Mouse (Mus musculus): ENCODE results near the gene Efcab11. TPM values are rescaled to one million over a fixed set of nuclear protein-coding genes. Genes with fewer than 3 reads are reported as not detected.
A peak's percentile ranks its signal among the peaks of the same experiment; 100 is the strongest.
"Not testable (repeated sequence)": the region's sequence is repeated elsewhere in the genome, so short reads cannot be mapped to it uniquely, and the experiment has no call there.

Efcab11 gene
- polyA plus RNA-seq, 3 experiments from 2014 or later = 0.91 to 3.5 (median 1.4) TPM

DNA sequence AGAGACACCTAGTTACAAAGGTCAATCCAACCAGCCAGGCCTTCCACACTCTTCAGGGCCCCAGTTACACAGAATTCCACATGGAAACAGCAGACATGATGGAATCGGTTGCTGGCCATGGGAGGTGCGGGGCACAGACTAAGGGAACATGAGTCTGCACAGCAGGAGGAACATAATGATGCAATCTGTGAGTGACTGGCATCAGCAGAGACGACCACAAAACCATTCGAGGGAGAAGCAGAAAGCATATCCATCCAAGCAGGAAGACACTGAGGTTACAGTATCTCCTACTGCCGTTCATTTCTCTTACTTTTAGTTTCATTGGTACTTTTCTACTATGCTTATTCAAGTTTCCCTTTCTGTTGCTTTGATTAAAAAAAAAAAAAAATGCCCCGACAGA lies 9.6 kb downstream of the Efcab11 start:
- no peak for ATAC-seq

DNA sequence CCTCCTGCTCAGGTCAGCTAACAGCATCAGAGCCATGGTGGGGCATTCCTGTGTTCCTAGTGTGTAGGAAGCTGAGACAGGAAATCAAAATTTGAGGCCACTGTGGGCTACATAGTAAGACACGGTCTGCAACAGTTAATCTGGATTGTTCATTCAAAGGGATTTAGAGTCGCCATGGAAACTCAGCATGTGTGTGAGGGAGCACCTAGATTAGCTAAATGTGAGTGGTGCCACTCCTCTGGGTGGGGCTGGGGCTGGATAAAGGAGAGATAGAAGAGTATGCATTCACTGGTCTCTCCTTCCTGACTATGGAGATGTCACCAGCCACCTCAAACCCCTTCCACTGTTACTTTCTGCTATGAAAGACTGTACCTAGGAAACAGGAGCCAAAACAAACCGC lies 10.8 kb downstream of the Efcab11 start:
- ATAC-seq = no peak

DNA sequence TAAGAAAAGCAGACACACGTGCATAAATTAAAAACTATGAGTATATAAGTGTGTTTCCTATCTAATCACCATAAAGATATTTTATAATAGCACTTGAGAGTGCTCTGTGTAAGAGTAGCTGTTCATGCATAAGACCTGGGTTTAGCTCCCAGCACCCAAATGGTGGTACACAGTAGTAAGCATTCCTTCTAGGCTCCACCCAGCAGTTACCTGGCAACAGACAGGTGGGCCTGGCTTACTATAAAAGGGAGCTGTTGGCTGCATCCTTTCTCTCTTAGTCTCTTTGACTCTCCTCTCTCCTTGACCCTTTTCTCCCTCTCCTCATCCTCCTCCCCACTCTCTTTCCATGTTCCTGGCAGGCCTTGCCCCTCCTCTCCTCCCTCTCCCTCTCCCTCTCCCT lies 15.4 kb downstream of the Efcab11 start:
- no peak for ATAC-seq

DNA sequence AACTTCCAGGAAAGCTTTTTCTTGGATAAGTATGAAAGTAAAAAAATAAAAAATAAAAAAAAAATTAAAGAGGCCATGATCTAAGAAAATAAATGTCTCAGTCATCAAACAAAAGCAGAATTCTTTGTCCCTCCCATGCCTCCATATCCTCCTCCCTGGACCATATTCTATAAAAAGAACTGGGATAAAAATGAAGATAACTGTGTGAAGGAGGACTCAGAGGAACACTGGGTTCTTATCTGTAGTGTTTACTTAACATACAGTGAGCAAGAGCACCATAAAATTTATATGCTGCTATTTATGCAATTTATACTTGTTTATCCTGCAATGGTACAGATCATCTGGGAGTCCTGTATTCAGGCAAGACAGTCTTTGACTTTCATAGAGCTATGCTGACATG lies 19.6 kb downstream of the Efcab11 start:
- no peak for ATAC-seq

DNA sequence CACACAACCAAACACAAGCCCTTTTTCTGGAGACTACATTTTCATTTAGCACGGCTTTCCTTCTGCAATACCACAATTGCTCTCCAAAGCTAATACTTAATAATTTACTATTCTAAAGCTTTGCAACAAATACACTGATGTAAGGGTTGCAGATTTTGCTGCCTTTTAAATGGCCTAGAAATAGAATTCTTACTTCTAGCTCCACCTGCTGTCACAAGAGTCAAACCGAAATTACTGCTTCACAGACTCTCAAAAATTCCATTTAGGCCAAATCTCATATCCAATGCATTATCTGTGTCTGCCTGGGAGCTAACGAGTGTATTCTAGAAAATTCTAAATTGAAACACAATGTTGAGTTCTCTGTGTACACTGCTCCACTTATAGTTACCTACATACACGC lies 23.3 kb downstream of the Efcab11 start:
- ATAC-seq = no peak

DNA sequence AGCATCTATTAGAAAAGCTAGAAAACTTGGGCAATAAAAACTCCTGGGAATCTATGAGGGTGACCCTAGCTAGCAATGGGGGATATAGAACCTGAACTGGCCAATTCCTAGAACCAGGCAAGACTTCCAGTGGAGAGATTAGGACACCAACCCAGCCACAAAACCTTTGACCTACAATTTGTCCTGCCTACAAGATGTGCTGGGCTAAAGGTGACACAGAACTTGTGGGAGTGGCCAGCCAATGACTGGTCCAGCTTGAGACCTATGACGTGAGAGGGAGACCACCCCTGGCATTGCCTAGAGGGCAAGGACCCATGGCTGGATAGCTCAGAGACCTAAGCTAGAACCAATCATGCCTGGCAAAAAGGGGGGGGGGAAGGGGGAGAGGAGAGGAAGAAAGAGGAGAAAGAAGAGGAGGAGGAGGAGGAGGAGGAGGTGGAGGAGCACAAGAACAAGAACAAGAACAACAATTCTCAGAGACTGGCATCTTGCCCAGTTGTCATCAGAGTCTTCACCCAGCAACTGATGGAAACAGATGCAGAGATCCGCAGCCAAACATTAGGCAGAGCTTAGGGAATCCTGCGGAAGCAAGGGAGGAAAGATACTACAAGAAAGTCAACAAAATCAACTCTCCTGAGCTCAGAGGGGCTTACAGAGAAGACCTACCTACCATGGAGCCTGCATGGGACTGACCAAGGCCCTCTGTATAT lies 24.7 kb downstream of the Efcab11 start:
- no peak for ATAC-seq

DNA sequence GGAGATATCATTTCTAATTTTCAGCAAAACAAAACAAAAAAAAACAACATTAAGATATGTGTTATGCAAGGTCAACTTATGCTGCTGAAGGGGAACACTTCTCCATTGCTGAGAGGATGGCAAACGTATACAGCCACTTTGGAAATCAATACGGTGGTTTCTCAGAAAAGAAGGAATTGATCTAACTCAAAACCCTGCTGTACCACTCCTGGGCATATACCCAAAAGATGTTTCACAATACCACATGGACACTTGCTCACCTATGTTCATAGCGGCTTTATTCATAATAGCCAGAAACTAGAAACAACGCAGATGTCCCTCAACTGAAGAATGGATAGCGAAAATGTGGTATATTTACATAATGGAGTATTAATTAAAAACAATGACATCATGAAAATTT lies 25.6 kb downstream of the Efcab11 start:
- ATAC-seq = no peak

DNA sequence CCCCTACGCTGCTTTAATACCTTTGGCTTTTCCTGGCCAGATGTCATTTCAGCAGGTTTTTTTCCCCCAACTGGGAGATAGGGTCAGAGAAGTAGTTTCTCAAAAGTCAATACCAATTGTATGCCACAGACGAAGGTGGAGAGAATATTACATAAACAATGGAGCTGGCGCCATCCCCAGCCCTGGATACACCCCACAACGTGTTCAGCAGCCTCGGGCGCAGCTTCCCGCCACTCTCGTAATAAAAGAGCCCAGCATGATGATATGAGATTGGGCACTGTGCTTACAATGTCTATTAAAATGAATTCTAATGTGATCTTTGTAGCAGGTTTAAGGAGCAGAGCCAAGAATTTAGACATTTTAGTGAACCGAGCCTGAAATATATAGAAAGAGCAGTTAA lies 28.2 kb downstream of the Efcab11 start:
- ATAC-seq = no peak

DNA sequence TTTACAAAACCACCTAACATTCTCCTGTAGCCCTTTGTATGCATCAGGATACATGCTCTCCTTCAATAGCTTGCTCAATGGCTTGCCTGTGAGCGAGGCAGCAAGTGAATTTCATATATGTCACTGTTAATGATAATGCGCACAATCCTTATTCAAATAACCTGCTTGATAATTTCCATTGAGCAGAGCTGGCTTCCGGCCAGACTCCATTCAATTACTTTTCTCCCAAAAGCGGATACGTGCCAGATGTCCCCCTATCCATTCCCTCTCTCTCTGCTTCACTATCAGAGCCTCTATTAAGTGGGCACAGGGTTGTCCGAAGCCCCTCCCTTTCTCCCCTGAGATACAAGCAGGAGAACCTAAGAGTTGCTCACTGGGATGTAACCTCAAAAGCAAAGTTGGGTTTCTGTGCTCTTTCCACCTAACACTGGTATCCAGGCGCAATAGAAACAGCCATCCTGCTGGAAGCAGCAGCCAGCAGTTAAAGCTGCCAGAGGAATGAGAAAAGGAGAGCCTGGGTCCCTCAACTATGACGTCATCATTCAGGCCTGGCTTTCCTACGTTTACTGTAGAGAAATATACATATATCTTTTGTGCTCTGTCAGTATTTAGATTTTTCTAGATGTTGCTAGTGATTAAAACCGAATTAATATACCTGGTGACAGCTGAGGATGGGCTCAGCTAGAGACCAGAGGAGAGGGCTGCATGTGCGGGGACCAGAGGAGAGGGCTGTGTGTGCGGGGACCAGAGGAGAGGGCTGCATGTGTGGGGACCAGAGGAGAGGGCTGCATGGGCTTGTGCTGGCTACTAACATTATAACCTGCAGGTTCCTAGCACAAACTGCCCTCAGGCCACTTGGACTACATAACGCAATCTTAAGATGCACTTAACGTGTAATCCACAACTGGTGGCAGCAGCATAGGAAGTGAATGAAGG lies 30.6 kb downstream of the Efcab11 start:
- ATAC-seq = no peak

DNA sequence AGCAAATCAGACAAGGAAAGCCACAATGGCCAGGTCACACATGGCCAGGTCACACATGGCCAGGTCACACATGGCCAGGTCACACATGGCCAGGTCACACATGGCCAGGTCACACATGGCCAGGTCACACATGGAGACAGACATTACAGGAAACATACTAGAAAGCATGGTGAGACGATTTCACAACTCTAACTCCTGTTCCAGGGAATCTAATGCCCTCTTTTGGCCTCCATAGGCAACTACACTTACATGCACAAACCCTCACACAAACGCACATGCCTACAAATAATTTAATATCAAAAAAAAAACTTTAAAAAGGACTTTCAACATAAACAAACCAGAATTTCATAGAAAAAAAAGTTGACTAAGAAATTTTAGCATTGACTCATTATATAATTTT lies 34.2 kb downstream of the Efcab11 start:
- ATAC-seq = no peak

DNA sequence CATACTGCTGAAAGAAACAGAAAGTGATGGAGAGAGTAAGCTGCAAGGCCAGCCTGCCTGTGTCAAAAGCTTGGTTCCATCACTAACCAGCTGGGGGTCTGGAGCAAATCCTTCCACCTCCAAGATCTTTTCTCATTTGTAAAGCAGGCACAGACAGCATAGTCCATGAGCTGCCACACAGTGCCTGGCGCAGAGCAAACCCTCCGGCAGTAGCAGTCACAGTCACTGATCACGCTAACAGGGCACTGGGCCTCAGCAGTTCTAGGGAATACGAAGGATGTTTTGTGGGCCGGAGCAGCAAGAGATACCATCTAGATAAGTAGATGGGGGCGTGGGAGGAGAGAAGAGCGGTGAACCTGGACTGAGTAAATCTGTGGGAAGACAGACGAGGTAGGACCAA lies 39.3 kb downstream of the Efcab11 start:
- ATAC-seq = no peak

DNA sequence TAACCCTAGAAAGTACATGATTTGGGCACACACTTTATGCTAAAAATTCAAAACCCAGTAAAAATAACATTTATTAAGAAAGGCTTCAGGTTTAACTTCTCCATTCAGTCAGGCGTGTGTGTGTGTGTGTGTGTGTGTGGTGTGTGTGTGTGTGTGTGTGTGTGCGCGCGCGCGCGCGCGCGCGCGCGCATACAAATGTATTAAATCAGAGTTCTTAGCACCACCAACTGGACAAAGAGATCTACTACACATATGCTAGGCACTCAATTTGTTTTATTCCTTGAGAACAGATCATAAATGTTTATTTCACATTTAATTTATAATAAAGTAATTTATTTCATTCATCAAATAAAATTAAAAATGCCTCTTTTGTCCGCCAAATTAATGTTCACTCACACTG lies 45.5 kb downstream of the Efcab11 start:
- no peak for ATAC-seq

DNA sequence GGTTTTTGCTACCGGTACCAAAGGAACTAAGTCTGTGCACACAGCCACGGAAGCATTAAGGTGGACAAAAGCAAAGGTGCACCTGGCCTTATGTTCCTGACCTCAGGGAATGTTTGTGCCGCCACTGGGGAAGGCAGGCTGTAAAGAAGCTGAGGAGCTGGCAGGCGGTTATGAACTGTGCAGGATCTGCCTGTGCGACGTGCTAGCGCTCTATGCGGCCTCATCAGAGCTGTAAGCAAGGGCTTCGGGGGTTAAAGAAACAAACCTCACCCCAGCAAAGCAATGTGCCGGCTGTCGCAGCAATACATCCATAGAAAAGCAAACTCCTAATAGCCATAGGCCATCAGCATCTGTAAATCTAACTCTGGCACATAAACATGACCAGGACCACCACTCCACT lies 46.1 kb downstream of the Efcab11 start:
- ATAC-seq = no peak

DNA sequence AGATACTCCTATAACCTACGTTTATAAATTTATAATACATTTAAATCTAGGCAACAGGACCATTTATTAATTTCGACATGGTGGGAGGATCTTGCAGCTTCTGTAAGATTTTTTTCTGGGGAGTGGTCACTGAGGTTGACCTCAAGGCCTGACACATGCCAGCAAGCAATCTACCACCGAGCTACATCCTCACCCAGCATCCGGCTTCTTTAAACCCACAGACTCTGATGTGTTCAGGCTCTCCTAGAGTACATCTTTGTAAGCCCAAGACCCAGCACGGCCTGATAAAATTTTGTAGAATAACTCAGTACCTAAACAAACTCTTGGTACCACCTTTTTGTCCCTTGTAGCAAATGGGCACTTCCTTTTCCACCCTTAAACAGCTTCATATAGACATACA lies 46.7 kb downstream of the Efcab11 start:
- no peak for ATAC-seq

DNA sequence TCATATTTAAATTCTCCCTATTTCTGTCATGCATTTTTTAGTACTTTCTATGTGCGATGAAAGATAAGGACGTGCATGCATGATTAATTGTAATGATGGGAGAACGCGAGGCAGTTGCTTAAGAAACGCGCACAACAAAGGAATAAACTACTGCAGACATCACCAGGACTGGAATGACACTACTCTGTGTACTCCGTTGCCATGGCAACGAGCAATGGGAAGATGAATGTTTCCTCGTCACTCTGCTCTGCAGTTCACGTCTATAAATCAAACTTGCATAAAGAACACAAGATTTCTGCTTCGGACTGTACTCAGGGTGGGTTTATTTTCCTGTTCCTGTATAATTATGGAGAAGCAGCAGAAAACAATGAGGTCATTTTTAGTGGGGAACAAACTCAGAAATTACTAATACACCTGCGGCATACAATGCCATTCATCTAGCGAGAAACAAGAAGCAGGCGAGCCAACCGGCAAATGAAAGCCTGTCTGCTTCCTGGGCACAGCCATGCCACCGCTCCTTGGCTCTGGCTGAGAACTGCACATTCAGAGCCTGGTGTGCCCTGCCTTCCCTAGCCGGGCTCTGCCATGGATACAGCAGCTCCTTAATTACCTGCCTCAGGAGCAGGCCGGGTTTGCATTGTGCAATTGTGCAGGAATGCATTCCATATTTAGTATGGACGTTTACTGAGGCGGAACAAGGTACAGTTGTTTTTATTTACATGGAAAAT lies 47.7 kb downstream of the Efcab11 start:
- no peak for ATAC-seq

DNA sequence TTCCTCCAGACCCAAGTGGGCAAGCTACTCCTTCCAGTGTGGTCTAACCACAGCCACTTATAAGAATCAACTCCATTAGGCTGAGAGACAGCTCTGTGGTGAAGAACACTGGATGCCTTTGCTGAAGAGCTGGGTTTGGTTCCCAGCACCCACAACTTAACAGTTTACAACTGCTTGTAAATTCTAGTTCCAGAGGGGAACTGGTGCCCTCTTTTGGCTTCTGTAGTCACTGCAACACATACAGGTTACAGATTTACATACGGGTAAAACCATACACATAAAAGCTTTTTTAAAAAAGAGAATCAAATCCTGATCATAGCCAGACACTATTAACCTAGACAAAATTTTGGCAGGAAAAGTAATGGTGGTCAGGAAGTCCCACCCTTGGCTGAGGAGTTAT lies 50.8 kb downstream of the Efcab11 start:
- no peak for ATAC-seq

DNA sequence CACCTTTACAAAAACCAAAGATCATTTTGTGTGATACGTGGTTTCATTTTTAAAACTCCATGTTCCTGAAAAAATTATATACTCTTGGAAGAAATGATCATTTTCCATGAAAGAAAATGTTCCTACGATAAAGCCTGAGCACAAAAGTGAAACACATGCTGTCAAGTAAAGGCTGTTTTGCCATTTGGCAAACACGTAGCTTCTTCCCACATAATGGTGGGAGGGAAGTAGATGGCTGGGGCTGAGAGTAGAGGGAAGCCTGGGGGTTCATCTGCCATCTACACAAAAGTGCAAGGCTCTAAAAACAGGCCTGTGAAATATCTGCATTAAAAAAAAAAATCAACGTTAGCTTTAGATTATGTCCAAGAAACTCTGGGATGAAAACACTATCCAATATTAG lies 61.6 kb downstream of the Efcab11 start:
- no peak for ATAC-seq

DNA sequence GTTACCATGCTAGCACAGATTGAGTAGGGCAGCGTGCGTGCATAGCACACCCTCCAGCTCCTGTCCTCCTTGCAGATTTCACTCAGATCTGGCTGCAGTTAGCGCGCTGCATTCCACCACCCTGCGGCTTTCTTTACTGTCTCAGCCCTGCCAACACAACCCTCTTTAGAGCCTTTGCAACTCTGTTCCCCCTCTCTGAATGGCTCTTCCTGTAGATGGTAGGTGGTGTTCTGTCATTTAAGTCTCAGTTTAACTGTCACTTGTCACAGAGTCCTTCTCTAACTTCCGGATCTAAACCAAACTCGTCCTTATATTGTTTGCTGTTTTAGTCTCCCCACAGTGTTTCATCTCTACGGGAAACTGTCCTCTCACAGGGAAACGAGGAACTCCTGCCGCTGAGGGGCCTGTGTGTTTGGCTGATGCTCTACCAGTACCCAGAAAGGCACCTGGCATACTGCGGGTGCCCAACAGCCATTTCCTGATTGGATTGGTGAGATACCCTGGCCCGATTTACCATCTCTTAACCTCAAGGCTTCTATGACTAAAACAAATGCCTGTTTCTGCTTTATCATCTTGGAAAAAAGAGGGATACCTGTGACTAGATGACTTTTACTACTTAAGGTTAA lies 62.8 kb downstream of the Efcab11 start:
- ATAC-seq = peak; percentile 56

DNA sequence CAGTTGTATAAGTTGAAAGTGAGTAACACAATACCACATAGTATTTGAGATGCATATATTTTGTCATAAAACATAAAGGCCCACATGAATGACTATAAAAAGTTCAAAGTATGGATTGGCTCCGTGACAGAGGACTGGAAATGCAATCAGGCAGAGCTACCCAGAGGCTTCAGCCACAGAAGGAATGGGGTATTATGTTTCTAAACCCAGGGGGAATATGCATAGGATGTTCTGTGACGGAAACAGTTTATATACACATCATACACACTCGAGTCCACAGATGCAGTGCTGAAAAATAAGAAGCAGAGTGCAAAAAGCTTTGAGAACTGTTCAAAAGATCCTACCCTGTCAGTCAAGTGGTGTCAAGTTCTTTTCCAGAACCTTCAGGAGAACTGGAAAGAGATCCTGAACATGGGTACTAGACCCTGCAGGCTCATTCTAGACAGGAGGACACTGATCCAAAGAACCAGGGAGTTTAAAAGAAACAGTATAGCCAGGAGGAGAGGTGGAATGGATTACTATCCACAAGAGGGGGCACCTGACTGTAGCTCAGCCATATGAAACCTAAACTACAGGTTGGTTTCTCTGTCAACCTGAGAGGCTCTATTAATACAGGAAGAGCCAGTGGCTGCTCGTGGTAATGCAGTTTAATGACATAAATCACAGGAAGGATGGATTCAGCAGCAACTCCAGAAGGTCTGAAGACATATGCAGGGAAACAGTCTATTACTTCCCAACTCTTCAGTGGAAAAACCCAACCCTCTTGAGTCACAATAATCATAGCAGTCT lies 64.9 kb downstream of the Efcab11 start:
- ATAC-seq = peak; percentile 41

DNA sequence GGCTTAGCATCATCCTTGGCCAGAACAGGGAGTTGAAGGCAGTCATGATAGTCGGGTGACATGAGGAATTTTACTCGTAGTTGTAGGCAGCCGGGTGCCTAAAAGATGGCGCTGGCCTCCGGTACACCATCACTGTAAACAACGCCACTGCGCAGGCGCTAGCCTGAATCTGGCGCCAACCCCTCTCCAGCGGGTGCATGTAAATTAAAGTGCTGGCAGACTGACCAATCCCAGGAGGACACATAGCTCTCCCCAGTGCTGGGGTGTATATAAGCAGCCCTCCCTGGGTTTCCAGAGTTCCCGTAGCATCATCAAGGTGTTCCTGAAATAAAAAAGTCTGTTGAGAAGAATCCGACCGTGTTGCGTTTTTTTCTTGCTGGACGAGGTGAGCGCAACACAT lies 66.2 kb downstream of the Efcab11 start:
- ATAC-seq = not testable (repeated sequence)

DNA sequence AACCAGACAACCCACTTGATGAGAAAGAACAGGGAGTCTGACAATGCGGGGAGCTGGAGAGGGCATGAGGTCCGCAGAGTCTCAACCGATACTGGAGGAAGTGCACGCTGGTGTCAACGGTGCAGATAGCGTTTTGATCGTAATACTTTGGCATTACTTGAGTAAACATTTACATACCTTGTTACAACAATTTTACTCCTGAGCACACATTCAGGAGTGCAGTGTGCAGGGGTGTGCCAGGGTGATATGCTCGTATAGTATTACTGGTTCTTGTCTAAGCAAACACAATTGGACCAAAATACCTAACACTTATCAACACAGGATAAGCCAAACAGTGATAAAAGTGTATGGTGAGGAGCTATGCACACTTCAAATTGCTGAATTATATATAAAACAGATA lies 69.0 kb downstream of the Efcab11 start:
- no peak for ATAC-seq

DNA sequence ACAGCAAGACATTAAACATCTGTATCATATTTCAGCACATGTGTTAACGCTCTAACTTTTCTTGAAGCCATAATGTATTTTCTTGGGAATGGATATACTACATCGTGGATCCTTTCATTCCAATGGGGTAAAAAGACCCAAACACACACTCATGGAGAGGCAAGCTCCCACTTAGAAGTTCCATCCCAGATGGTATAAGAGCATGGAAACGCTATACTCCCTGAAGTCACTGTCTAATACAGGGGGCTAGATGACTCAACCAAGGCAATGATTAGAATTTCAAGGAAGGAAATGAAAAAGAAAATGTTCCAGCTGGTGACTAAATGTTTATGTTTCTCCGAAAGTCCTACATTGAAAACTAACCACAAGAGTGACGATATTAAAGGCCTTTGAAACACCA lies 76.3 kb downstream of the Efcab11 start:
- no peak for ATAC-seq
